Mouse (Mus musculus): ENCODE results near the gene Zbtb17. TPM values are rescaled to one million over a fixed set of nuclear protein-coding genes. Genes with fewer than 3 reads are reported as not detected.

Zbtb17 gene
- total RNA-seq, 4 experiments from 2014 or later, result 24.8 to 28.4 (median 26.5) TPM

GRCm38 (mm10) chr4:141458236-141458635 lies 13.8 kb downstream of the Zbtb17 start:
- DNase-seq (ENCODE audit: low spot score), result peak; percentile 39

GRCm38 (mm10) chr4:141458888-141459287 lies 14.4 kb downstream of the Zbtb17 start:
- no peak for DNase-seq (ENCODE audit: low spot score)

DNA sequence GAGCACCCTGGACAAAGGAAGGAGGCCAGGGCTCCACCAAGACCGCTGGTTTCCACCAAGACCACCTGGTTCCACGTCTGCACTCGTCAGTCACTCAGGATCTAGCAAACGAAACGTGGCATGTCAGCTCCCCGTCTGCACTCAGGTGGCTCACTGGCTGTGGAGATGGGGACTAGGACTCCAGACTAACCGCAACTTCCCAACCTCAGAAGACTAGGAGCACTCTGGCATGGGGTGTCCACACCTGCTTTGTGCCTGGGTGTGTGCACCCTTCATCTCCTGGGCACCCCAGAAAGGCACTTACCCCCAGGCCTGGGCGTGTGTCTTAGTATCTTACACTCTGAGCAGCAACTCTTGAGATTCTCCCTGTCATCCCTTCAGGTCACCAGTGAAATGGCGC lies 15.3 kb downstream of the Zbtb17 start:
- no peak for DNase-seq (ENCODE audit: low spot score)

DNA sequence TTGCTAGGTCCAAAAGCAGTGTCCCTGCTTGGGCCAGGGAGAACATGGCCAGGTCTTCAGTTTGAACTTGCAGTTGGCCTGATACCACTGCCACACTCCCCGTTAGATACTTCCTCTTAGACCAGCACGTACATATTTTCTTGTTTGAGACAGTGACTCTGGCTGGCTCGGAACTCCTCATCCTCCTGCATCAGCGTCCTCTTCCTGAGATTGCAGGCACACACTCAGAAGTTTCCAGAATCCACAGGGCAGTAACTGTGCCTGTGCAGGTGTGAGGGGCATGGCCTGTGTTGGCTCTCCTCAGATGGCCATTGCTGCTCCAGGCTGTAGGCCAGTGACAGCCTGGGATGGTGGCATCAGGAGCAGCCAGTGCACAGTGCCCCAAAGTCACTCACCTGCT lies 16.0 kb downstream of the Zbtb17 start:
- DNase-seq (ENCODE audit: low spot score), result no peak

- DNase-seq (ENCODE audit: low spot score), result no peak
Observed at GRCm38 (mm10) chr4:141461088-141461487, 16.6 kb downstream of the Zbtb17 start.

DNA sequence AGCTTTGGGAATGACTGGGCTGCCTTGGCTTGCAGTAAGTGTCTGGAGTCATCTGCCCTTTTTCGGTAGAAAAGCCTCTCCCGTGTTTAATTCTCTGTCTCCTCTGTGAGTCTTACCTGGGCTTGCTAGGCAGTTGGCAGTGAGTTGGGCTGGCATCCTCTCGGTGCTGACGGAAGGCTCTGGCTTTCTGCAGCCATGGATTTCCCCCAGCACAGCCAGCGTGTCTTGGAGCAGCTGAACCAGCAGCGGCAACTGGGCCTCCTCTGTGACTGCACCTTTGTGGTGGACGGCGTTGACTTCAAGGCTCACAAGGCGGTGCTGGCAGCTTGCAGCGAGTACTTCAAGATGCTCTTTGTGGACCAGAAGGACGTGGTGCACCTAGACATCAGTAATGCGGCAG lies 17.1 kb downstream of the Zbtb17 start:
- DNase-seq (ENCODE audit: low spot score), result no peak

DNA sequence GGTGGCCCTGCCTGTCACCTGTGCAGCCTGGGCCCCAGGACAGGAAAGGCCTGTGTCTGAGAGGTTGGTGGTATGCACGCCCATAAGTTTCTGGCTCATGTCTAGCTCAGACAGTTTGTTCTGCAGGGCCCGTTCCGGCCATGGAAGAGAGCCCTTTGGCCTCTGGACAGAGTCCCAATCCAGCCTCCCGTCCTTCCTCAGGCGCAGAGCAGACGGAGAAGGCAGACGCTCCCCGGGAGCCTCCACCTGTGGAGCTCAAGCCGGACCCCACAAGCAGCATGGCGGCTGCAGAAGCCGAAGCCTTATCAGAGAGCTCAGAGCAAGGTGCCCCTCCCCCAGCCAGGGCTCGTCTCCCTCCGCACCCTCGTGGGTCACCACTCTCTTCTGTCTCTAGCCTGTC lies 19.0 kb downstream of the Zbtb17 start:
- DNase-seq (ENCODE audit: low spot score), result no peak

DNA sequence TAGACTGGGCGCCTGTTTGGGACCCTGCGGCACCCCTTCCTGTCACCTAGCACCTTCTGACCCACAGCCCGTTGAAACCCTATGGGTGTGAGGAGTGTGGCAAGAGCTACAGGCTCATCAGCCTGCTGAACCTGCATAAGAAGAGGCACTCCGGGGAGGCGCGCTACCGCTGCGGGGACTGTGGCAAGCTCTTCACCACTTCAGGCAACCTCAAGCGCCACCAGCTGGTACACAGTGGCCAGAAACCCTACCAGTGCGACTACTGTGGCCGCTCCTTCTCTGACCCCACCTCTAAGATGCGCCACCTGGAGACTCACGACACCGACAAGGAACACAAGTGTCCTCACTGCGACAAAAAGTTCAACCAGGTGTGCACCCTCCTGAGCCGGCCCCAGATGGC lies 20.3 kb downstream of the Zbtb17 start:
- no peak for DNase-seq (ENCODE audit: low spot score)

DNA sequence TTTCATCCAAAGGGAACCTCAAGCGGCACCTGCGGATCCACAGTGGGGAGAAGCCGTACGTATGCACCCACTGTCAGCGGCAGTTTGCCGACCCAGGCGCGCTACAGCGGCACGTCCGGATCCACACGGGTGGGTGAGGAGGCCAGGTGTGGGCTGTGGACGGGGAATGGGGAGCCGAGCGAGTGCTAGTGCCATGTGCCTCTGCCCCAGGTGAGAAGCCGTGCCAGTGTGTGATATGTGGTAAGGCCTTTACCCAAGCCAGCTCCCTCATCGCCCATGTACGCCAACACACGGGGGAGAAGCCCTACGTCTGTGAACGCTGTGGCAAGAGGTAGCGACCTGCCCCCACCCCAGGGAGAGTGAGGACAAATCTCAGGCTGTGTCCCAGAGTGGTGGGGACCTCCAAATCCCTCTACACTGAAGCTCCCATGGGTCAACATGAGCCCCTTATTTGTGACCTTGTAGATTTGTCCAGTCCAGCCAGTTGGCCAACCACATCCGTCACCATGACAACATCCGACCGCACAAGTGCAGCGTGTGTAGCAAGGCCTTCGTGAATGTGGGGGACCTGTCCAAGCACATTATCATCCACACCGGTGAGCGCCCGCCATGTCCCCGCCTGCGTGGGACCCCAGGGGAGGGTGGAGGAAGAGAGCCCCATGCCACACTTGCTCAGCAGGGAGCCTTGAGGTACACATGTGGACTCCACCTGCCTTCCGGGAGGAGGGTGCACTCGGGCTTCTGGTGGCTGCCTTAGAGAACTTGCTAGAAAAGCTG lies 21.2 kb downstream of the Zbtb17 start:
- no peak for DNase-seq (ENCODE audit: low spot score)

DNA sequence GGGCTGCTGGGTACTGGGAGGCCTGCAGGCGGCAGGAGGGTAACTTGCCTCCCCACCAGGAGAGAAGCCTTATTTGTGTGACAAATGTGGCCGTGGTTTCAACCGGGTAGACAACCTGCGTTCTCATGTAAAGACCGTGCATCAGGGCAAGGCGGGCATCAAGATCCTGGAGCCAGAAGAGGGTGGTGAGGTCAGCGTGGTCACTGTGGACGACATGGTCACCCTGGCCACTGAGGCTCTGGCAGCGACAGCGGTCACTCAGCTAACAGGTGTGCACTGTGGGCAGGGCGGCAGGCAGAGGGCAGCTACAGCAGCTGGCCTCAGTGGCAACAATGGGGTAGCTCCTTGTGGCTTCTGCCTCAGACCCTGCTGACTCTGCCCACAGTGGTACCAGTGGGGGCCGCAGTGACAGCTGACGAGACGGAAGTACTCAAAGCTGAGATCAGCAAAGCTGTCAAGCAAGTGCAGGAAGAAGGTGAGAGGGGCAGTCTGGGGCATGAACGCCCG lies 21.9 kb downstream of the Zbtb17 start:
- DNase-seq (ENCODE audit: low spot score), result no peak

- DNase-seq (ENCODE audit: low spot score), result no peak
Observed at GRCm38 (mm10) chr4:141466844-141467580, 22.6 kb downstream of the Zbtb17 start.

DNA sequence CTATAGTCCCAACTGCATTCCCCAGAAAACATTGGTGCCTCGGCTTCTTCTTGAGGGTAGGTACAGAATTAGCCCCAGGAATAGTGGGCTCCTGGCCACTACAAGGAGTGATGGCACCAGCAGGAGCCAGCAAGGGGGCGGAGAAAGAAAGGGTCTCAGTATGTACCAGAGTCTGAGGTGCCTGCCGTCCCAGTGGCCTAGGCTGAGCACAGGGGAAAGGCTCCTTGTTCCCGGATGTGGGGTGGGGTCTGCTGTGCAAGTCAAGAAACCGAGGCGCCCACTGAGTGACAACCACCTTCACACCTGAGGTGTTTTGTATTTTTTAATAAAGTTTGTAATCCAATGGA lies 23.1 kb downstream of the Zbtb17 start:
- DNase-seq (ENCODE audit: low spot score), result no peak

- DNase-seq (ENCODE audit: low spot score), result no peak
Observed at GRCm38 (mm10) chr4:141468576-141468975, 24.1 kb downstream of the Zbtb17 start.

GRCm38 (mm10) chr4:141469343-141469742 lies 24.9 kb downstream of the Zbtb17 start:
- no peak for DNase-seq (ENCODE audit: low spot score)

GRCm38 (mm10) chr4:141471491-141471890 lies 27.0 kb downstream of the Zbtb17 start:
- DNase-seq (ENCODE audit: low spot score), result no peak

- DNase-seq (ENCODE audit: low spot score), result no peak
Observed at GRCm38 (mm10) chr4:141472641-141473321, 28.3 kb downstream of the Zbtb17 start.

DNA sequence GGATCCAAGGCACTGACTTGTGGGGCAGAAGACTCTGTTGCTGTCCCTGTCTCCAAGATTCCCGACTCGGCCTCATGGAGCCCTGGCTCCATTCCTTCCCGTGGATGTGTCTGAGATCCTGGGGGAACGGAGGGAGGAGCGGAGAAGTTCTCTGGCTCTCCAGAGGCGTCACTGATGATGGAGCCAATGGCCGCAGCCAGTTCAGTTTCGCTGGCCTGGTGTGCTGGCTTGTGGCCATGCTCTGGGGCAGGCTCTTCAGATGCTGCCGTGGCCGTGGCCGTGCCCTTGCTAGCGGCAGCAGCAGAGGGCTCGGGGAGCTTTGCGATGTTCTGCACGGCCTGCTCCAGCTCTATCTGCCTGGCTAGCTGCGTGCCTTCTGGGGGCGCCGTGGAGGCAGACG lies 30.0 kb downstream of the Zbtb17 start:
- no peak for DNase-seq (ENCODE audit: low spot score)

DNA sequence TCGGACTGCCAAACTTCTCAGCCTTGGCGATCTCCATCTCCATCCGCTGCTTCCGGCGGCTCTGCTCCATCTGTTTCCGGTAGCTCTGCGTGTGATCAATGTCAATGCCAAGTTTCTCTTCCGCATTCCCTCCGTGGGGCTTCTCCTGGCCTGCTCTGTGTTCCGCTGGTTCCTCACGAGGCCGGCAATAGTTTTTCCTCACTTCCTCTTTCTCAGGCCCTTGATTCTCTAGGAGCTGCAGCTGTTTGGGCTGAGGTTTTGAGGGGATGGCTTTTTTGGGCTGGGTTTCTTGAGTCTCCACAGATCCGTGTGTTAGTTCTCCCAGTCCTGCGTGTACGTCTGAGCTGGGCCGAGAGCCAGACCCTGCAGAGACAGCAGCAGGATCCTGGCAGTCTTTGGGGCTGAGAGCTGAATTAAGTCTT lies 33.2 kb downstream of the Zbtb17 start:
- DNase-seq (ENCODE audit: low spot score), result peak; percentile 65

DNA sequence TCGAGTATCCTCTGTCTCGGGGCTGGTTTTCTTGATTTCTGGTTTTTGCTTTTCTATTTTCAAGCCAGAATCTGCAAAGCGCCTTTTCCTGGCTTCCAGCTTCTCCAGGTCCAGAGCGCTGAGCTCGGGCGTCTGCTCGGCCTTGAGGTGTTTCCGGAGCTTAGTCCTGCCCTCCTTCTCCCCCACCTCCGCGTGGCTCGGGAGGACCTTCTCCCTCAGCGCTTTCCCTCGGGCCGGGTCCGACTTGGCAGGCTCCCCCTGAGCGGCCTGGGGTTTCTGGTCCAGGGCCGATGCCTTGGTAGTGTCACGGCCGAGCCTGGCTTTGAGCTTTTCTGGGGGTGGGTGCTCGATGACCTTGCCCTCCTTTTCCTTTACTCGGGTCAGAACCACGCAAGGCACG lies 33.8 kb downstream of the Zbtb17 start:
- DNase-seq (ENCODE audit: low spot score), result no peak

DNA sequence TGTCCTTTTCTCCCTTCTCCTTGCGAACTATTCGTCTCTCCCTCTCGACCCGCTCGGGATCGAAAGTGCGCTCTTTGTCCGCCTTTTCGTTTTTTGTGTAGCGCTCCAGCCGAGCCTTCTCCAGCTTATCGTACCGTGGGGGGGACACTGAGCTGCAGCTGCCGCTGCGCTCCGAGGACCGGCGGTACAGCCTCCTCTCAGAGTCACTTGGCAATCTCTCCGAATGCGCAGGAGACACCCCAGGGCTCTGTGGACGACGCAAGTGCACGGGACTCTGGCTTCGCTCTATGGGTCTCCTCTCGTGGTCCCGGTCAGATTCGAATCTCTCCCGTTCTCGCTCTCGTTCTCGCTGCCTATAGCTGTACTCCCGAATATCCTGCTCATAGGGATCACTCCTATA lies 34.3 kb downstream of the Zbtb17 start:
- no peak for DNase-seq (ENCODE audit: low spot score)

GRCm38 (mm10) chr4:141479411-141479810 lies 35.0 kb downstream of the Zbtb17 start:
- DNase-seq (ENCODE audit: low spot score), result no peak

GRCm38 (mm10) chr4:141484071-141484470 lies 39.6 kb downstream of the Zbtb17 start:
- DNase-seq (ENCODE audit: low spot score), result peak; percentile 19
